Mouse (Mus musculus) liver, embryonic 14.5 days (tissue): ENCODE results near the gene Stxbp6. TPM values are rescaled to one million over a fixed set of nuclear protein-coding genes. Genes with fewer than 3 reads are reported as not detected.

Experiments
- ATAC-seq: fragments of 200-750 bp; cut with Nextera tagmentation; 2 replicates; pipeline ENCODE4 v1.8.0; 2017; ENCODE audit warnings: moderate number of reproducible peaks, mild to moderate bottlenecking, moderate library complexity; ENCODE audit not compliant: insufficient read depth
- DNase-seq, 3 experiments: peaks; one replicate each; pipeline ENCODE4 v3.0.0-alpha.2; 2012 to 2013; ENCODE audit warnings: low read depth in 3 of 3, low spot score in 3 of 3
- H3K27ac ChIP-seq: fragments of 300-500 bp; sonication (generic); 2 replicates; pipeline ENCODE4 v1.5.1; 2014; ENCODE audit warnings: moderate library complexity, mild to moderate bottlenecking, control low read depth, inconsistent platforms
- H3K27me3 ChIP-seq: fragments of 300-500 bp; sonication (generic); 2 replicates; pipeline ENCODE4 v1.6.1; 2014; ENCODE audit warnings: mild to moderate bottlenecking, low read length, moderate library complexity; ENCODE audit not compliant: control insufficient read depth, insufficient read depth
- H3K36me3 ChIP-seq: fragments of 300-500 bp; sonication (generic); replicated peaks from 2 replicates; pipeline ENCODE4 v1.6.1; 2014; ENCODE audit warnings: low read depth; ENCODE audit not compliant: control insufficient read depth, insufficient read depth
- H3K4me1 ChIP-seq, 2 experiments: fragments of 200-500 bp in 1 of 2; fragments of 300-500 bp in 1 of 2; sonication (generic) in 1 of 2; replicated peaks; 2 replicates each; pipeline ENCODE4 v1.6.1; 2012 to 2014; ENCODE audit warnings: antibody characterized with exemption in 1 of 2, inconsistent platforms in 1 of 2, low read length in 1 of 2; ENCODE audit not compliant: control insufficient read depth in 2 of 2, insufficient read depth in 2 of 2
- H3K4me2 ChIP-seq: fragments of 300-500 bp; sonication (generic); 2 replicates; pipeline ENCODE4 v1.6.1; 2014; ENCODE audit warnings: low read depth, mild to moderate bottlenecking, control low read depth, moderate library complexity
- H3K4me3 ChIP-seq, 2 experiments: fragments of 200-500 bp in 1 of 2; fragments of 300-500 bp in 1 of 2; sonication (generic) in 1 of 2; 2 replicates each; pipeline ENCODE4 v1.5.1; 2012 to 2014; ENCODE audit warnings: low read depth in 2 of 2, low read length in 2 of 2, mild to moderate bottlenecking in 2 of 2, control low read depth in 1 of 2, inconsistent platforms in 1 of 2, moderate library complexity in 1 of 2; ENCODE audit not compliant: insufficient read depth in 1 of 2
- H3K9ac ChIP-seq: fragments of 300-500 bp; sonication (generic); replicated peaks from 2 replicates; pipeline ENCODE4 v1.6.1; 2014; ENCODE audit warnings: mild to moderate bottlenecking, control low read depth, moderate library complexity
- H3K9me3 ChIP-seq: fragments of 300-500 bp; sonication (generic); 2 replicates; pipeline ENCODE4 v1.6.1; 2016; ENCODE audit warnings: low read length, mixed read lengths; ENCODE audit not compliant: control insufficient read depth
- CTCF ChIP-seq: IDR thresholded peaks from 2 replicates; pipeline ENCODE4 v1.5.1; 2016; ENCODE audit warnings: antibody characterized with exemption, low read depth, control low read depth
- EP300 ChIP-seq: IDR thresholded peaks from 2 replicates; pipeline ENCODE4 v1.6.1; 2016; ENCODE audit warnings: antibody characterized with exemption, low read depth
- WGBS: fragments of 180-500 bp; shearing (Covaris S2); extraction: QIAGEN DNeasy Blood & Tissue Kit; methylation state at CpG from one replicate; pipeline ENCODE4 v1.1.7; 2014; ENCODE audit not compliant: insufficient replicate concordance; 5-methylcytosine and 5-hydroxymethylcytosine counted together
- polyA plus RNA-seq, 2 experiments: library from polyadenylated mRNA; depleted of rRNA in 1 of 2; stranded (reverse) in 1 of 2; unstranded in 1 of 2; fragments of >200 nt; fragmentation: Nextera tagmentation in 1 of 2; extraction: Ambion mirVana in 1 of 2; gene quantifications; 2 replicates each; pipeline versions ENCODE4 v1.2.1 to v1.2.3; 2012 to 2014

Gene Stxbp6
- polyA plus RNA-seq, 2 experiments = 2.6 to 3.0 TPM

GRCm38 (mm10) chr12:44950559-44950958 lies 124.0 kb downstream of the Stxbp6 start:
- Histone ChIP-seq H3K4me3 (no peak overlapping the region), H3K27ac (no peak overlapping the region), H3K36me3 (no peaks in the 10 kb centered on the region), H3K27me3 (no peaks in the 10 kb centered on the region), H3K9me3 (no peaks in the 10 kb centered on the region), H3K4me1 (no peaks in the 10 kb centered on the region), H3K4me2 (no peak overlapping the region), H3K9ac (no peak overlapping the region)
- TF ChIP-seq CTCF (no peak), EP300 (no peak)
- ATAC-seq (no peak), DNase-seq (no peak)
- WGBS = 78% methylated on average over 2 of the region's 2 CpGs

GRCm38 (mm10) chr12:44947823-44948222 lies 126.7 kb downstream of the Stxbp6 start:
- DNase-seq = no peak
- TF ChIP-seq EP300 = no peak
- no peak for TF ChIP-seq CTCF
- Histone ChIP-seq H3K9me3 (no peaks in the 10 kb centered on the region), H3K4me1 (no peaks in the 10 kb centered on the region), H3K27me3 (no peaks in the 10 kb centered on the region), H3K9ac (no peak overlapping the region), H3K4me3 (no peak overlapping the region), H3K27ac (no peak overlapping the region), H3K4me2 (no peak overlapping the region), H3K36me3 (no peaks in the 10 kb centered on the region)
- ATAC-seq = no peak
- 62% methylated on average over 5 of the region's 5 CpGs for WGBS

DNA sequence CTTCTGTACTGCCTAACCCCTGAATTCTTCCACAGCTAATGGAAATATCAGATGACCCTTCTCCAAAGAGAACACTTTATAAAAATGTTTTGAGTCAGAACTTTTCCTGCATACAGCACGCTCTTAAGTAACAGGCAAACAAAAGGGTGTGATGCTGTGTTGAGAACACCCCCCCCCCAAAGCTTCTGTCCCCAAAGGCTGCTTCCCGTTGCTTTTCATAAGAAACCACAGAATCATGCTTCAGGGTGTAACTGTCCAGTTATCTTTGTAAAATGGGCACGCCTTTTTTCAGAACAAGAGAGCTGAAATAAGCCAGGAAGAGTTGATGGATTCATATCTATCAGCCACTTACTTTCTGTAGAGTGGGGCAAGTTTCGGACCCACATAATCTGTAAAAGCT lies 134.2 kb downstream of the Stxbp6 start:
- Histone ChIP-seq H3K27ac (no peak overlapping the region), H3K27me3 (no peaks in the 10 kb centered on the region), H3K9me3 (no peaks in the 10 kb centered on the region), H3K4me1 (no peaks in the 10 kb centered on the region), H3K4me3 (no peak overlapping the region), H3K9ac (no peak overlapping the region), H3K36me3 (no peaks in the 10 kb centered on the region), H3K4me2 (no peak overlapping the region)
- TF ChIP-seq EP300 (no peak), CTCF (no peak)
- WGBS = 41% methylated on average over 4 of the region's 4 CpGs
- DNase-seq = no peak
- no peak for ATAC-seq

DNA sequence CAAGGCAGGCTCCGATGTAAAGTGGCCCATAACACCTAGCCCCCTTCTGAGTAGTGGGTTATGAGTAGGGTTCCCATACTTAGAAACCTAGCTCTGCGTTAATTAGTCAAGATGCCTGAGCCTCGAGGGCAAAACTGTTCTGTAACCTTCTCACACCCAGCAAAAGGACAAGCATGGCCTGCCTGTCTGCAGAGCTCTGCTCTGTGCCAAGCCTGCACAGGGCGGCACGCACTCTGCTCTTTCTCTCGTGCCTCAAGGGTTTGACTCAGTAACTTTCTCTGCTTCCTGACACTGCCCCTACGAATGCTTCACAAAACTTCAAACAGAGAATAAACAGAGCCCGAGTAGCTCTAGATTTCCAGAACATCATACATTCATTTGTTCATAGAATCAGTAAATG lies 135.4 kb downstream of the Stxbp6 start:
- H3K4me3 ChIP-seq = no peak overlapping the region
- ATAC-seq (no peak), DNase-seq (no peak)
- no peaks in the 10 kb centered on the region for H3K27me3 ChIP-seq
- H3K27ac ChIP-seq = no peak overlapping the region
- WGBS = 57% methylated on average over 8 of the region's 8 CpGs
- H3K4me1 ChIP-seq = no peaks in the 10 kb centered on the region
- no peak for TF ChIP-seq CTCF
- no peak for TF ChIP-seq EP300
- no peaks in the 10 kb centered on the region for H3K36me3 ChIP-seq
- H3K9ac ChIP-seq = no peak overlapping the region
- no peak overlapping the region for H3K4me2 ChIP-seq
- no peaks in the 10 kb centered on the region for H3K9me3 ChIP-seq

- no peaks in the 10 kb centered on the region for H3K9me3 ChIP-seq
- WGBS = 65% methylated on average over 6 of the region's 6 CpGs
- peaks cover 0 to 4% of the 10 kb centered on the region in 2 experiments; a peak in 2 of 4 replicates for H3K4me1 ChIP-seq
- no peaks in the 10 kb centered on the region for H3K27me3 ChIP-seq
- no peak overlapping the region for H3K9ac ChIP-seq
- no peak overlapping the region for H3K4me2 ChIP-seq
- no peak for TF ChIP-seq EP300
- no peak for TF ChIP-seq CTCF
- no peak overlapping the region for H3K4me3 ChIP-seq
- ATAC-seq = no peak
- no peaks in the 10 kb centered on the region for H3K36me3 ChIP-seq
- no peak for DNase-seq
- H3K27ac ChIP-seq = no peak overlapping the region
Observed at GRCm38 (mm10) chr12:44932954-44933353, 141.6 kb downstream of the Stxbp6 start.
